Mouse (Mus musculus) MEL (cell line): ENCODE measurements around the gene Prg4.

ENCODE experiments used
- CHD2 ChIP-seq: IDR thresholded peaks from 2 replicates; pipeline ENCODE4 v1.6.1; 2011; ENCODE audit warnings: low read length, improper control_type of control experiment
- CTCF ChIP-seq, 3 experiments: IDR thresholded peaks in 2 of 3; conservative IDR thresholded peaks in 1 of 3; 2 replicates each; pipeline ENCODE4 v1.5.1; 2011 to 2012; ENCODE audit warnings: low read length in 3 of 3, low read depth in 2 of 3, mild to moderate bottlenecking in 2 of 3, improper control_type of control experiment in 1 of 3, inconsistent platforms in 1 of 3, mixed read lengths in 1 of 3, moderate library complexity in 1 of 3; ENCODE audit not compliant: control insufficient read depth in 1 of 3, insufficient read depth in 1 of 3, poor library complexity in 1 of 3, severe bottlenecking in 1 of 3
- EP300 ChIP-seq, 2 experiments: IDR thresholded peaks; 2 replicates each; pipeline ENCODE4 v1.6.1; 2011; ENCODE audit warnings: improper control_type of control experiment in 2 of 2, low read length in 2 of 2, low read depth in 1 of 2, mild to moderate bottlenecking in 1 of 2
- ETS1 ChIP-seq: IDR thresholded peaks from 2 replicates; pipeline ENCODE4 v1.6.1; 2012; ENCODE audit warnings: low read depth, mild to moderate bottlenecking, inconsistent platforms, low read length, improper control_type of control experiment, moderate library complexity
- HCFC1 ChIP-seq: IDR thresholded peaks from 2 replicates; pipeline ENCODE4 v1.6.1; 2012; ENCODE audit warnings: low read depth, mild to moderate bottlenecking, inconsistent platforms, low read length, improper control_type of control experiment, moderate library complexity
- JUND ChIP-seq: IDR thresholded peaks from 2 replicates; pipeline ENCODE4 v1.6.1; 2011; ENCODE audit warnings: low read depth, mild to moderate bottlenecking, improper control_type of control experiment, low read length
- POLR2A ChIP-seq, 2 experiments: IDR thresholded peaks; 2 replicates each; pipeline ENCODE4 v1.6.1; 2011 to 2012; ENCODE audit warnings: low read length in 2 of 2, mild to moderate bottlenecking in 2 of 2, control low read depth in 1 of 2, improper control_type of control experiment in 1 of 2, low read depth in 1 of 2, moderate library complexity in 1 of 2; ENCODE audit not compliant: control insufficient read depth in 1 of 2, insufficient read depth in 1 of 2, poor library complexity in 1 of 2
- POLR2AphosphoS5 ChIP-seq: IDR thresholded peaks from 2 replicates; pipeline ENCODE4 v1.6.1; 2012; ENCODE audit warnings: low read depth, borderline replicate concordance, mild to moderate bottlenecking, inconsistent platforms, low read length, moderate library complexity, mixed read lengths
- RCOR1 ChIP-seq: IDR thresholded peaks from 2 replicates; pipeline ENCODE4 v1.6.1; 2012; ENCODE audit warnings: low read depth, mild to moderate bottlenecking, inconsistent platforms, low read length, improper control_type of control experiment
- SIN3A ChIP-seq: IDR thresholded peaks from 2 replicates; pipeline ENCODE4 v1.6.1; 2012; ENCODE audit warnings: low read length, improper control_type of control experiment, inconsistent platforms
- UBTF ChIP-seq: IDR thresholded peaks from 2 replicates; pipeline ENCODE4 v1.6.1; 2012; ENCODE audit warnings: low read depth, mild to moderate bottlenecking, inconsistent platforms, low read length, improper control_type of control experiment, moderate library complexity, borderline replicate concordance; ENCODE audit not compliant: insufficient read depth
- ZNF384 ChIP-seq: IDR thresholded peaks from 2 replicates; pipeline ENCODE4 v1.6.1; 2012; ENCODE audit warnings: low read depth, mild to moderate bottlenecking, inconsistent platforms, low read length, improper control_type of control experiment

DNA sequence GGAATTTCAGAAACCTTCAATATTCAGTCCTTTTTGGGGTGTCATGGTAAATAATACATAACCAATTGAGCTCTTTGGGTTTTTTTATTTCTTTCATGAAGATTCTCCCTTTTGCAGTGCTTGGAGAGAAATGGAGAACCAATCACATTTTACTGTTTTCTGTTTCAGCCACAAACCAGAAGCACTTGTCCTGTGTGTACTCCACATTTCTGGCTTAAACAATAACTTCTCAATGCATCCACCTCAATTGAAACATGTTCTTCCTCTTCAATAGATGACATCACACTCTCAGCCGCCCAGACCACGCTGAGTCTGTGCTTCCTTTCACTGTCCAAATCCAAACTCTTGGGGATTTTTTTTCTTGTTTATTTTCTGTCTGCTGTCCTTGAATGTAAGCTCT lies 39.8 kb upstream of the Prg4 start:
- TF ChIP-seq CTCF (IDR thresholded peaks at IDR 0.05 in 2 of 3, conservative IDR thresholded peaks at IDR 0.05 in 1 of 3; ENCODE audit: control insufficient read depth in 1 of 3, insufficient read depth in 1 of 3, low read depth in 2 of 3, low read length in 3 of 3, poor library complexity in 1 of 3, severe bottlenecking in 1 of 3) (no peak), POLR2A (IDR thresholded peaks at IDR 0.05; ENCODE audit: control insufficient read depth in 1 of 2, insufficient read depth in 1 of 2, low read depth in 1 of 2, low read length in 2 of 2, poor library complexity in 1 of 2) (no peak), RCOR1 (no peak), CHD2 (no peak), SIN3A (no peak), UBTF (no peak), ETS1 (no peak), EP300 (IDR thresholded peaks at IDR 0.05; ENCODE audit: low read depth in 1 of 2, low read length in 2 of 2) (no peak), POLR2AphosphoS5 (no peak), HCFC1 (no peak), JUND (no peak), ZNF384 (no peak)
